Comparison of ENCODE assay signal across 29 mouse cellular contexts in the genomic region with DNA sequence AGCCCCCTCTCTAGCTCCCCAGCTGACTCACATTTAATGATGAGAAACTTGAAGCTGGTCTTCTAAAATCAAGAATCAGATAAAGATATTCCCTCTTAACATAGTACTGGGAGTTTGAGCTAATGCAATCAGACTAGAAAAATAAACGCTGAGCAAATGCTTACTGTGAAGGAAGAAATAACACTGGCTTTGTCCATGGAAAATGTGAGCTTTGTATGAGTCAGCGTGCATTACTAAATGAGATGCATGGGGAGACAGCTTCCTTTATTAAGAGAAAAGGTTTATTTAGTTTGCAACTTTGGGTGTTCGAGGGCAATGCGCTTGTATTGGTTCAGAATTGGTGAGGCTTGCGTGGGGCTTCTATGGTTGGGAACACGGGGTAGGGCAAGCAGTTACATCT. TPM values are rescaled to one million over a fixed set of nuclear protein-coding genes. Genes with fewer than 3 reads are reported as not detected.
A peak's percentile ranks its signal among the peaks of the same experiment; 100 is the strongest.
DNase-seq lines count a peak whose midpoint lies in the region; ATAC-seq and TF ChIP-seq lines count a peak whose summit lies in the region.
"Had no signal": no experiment of that assay in that cellular context is flagged by ENCODE, and none has a peak within 500 bp of the region (broad histone marks: within the 10 kb centered on the region; RNA-seq: fewer than 3 reads in every experiment).

No protein-coding gene starts in this region.

- H3K4me1 ChIP-seq in embryonic fibroblast, embryonic 13.5 days (ENCODE audit: control insufficient read depth, insufficient read depth, low read length) = peaks cover 14% of the 10 kb centered on the region
- H3K4me1 ChIP-seq in midbrain, embryonic 11.5 days (ENCODE audit: control insufficient read depth, insufficient read depth, low read length) = no peaks in the 10 kb centered on the region
- H3K4me1 ChIP-seq: forebrain, embryonic 12.5 days had no signal

- peak overlapping the region; percentile 25; the same call in 1 of the 2 replicates for H3K27ac ChIP-seq in embryonic fibroblast, embryonic 13.5 days (ENCODE audit: insufficient read depth, low read length)
- H3K27ac ChIP-seq in midbrain, embryonic 11.5 days (ENCODE audit: low read depth, low read length) = no peak overlapping the region
- H3K27ac ChIP-seq: embryonic facial prominence, embryonic 13.5 days; forebrain, embryonic 10.5 days; forebrain, embryonic 12.5 days had no signal

- 82% methylated on average over 6 of the region's 6 CpGs for WGBS in midbrain, embryonic 11.5 days

- DNase-seq in 3134 (ENCODE audit: extremely low read depth, insufficient read length, low spot score) (peak; percentile 12), 3T3-L1 (ENCODE audit: low read depth, low spot score) (peak; percentile 83), NIH3T3 (ENCODE audit: low read depth) (peak; percentile 84)
- DNase-seq in midbrain, embryonic 11.5 days (ENCODE audit: low spot score, missing footprints) = no peak
- DNase-seq in thymus, postnatal 0 days (ENCODE audit: low spot score) = no peak
- no peak for DNase-seq in left cerebral cortex, postnatal 10 days (ENCODE audit: extremely low spot score in 1 of 2, low spot score in 2 of 2)
- DNase-seq: adrenal gland, adult 2 months; adrenal gland, postnatal 10 days; adrenal gland, postnatal 25 days; B cell, adult 2 months; cerebellum, adult 11 months; cerebellum, adult 18-20 months; cerebellum, adult 8-10 months; cerebellum, adult 9-11 months; cerebellum, postnatal 14 days; cerebellum, postnatal 36 days; embryo, embryonic 11 days had no signal

- TF ChIP-seq POLR2A in embryonic fibroblast, embryonic 13.5 days (IDR thresholded peaks at IDR 0.05; ENCODE audit: low read depth, low read length) = no peak

- H3K27me3 ChIP-seq in midbrain, embryonic 11.5 days (ENCODE audit: control insufficient read depth, insufficient read depth, low read length) = no peaks in the 10 kb centered on the region
- H3K27me3 ChIP-seq: CH12.LX; embryonic facial prominence, embryonic 13.5 days; forebrain, embryonic 12.5 days had no signal

- ATAC-seq in midbrain, embryonic 11.5 days (ENCODE audit: low FRiP score) = no peak
- ATAC-seq: CD4-positive, CD25-positive, alpha-beta regulatory T cell, adult 4 months; forebrain, embryonic 14.5 days; forebrain, embryonic 16.5 days had no signal

- H3K9me3 ChIP-seq in midbrain, embryonic 11.5 days (ENCODE audit: control insufficient read depth, low read length) = no peaks in the 10 kb centered on the region
- H3K9me3 ChIP-seq: embryonic facial prominence, embryonic 13.5 days; forebrain, embryonic 10.5 days; forebrain, embryonic 12.5 days; G1E had no signal

- no peaks in the 10 kb centered on the region for H3K36me3 ChIP-seq in midbrain, embryonic 11.5 days (ENCODE audit: control insufficient read depth, insufficient read depth, low read length)
- H3K36me3 ChIP-seq: embryonic facial prominence, embryonic 13.5 days; forebrain, embryonic 10.5 days; forebrain, embryonic 12.5 days; G1E had no signal

- no peak for TF ChIP-seq CTCF in embryonic fibroblast, embryonic 13.5 days (IDR thresholded peaks at IDR 0.05; ENCODE audit: borderline replicate concordance, insufficient read depth, low read length)

- H3K4me3 ChIP-seq in embryonic fibroblast, embryonic 13.5 days (ENCODE audit: insufficient read depth, low read length) = no peak overlapping the region
- H3K4me3 ChIP-seq in midbrain, embryonic 11.5 days (ENCODE audit: low read depth, low read length) = no peak overlapping the region
- H3K4me3 ChIP-seq: embryonic facial prominence, embryonic 13.5 days; erythroblast, embryonic 14.5 days; forebrain, embryonic 10.5 days; forebrain, embryonic 12.5 days had no signal

- H3K4me2 ChIP-seq in midbrain, embryonic 11.5 days = no peak overlapping the region
- H3K4me2 ChIP-seq: embryonic facial prominence, embryonic 13.5 days; forebrain, embryonic 12.5 days had no signal

- intact Hi-C loops in left cerebral cortex, postnatal 10 days (cut with DNase I) = loop anchor here (10.0 kb wide), 1 partner anchor 111 kb away; the partner anchor contains the start of gene Clock

- no peak overlapping the region for H3K9ac ChIP-seq in midbrain, embryonic 11.5 days (ENCODE audit: low read length)
- H3K9ac ChIP-seq: embryonic facial prominence, embryonic 13.5 days; forebrain, embryonic 12.5 days had no signal

RNA-seq across cellular contexts. Expression of gene Nmu, which starts 52.7 kb away (rescaled TPM):
- not detected in 2 replicates for polyA plus RNA-seq in embryonic fibroblast, embryonic 13.5 days (2011; ENCODE audit: insufficient read length, low read depth, missing spikeins)
- 0.21 and 0.22 TPM in 2 replicates for polyA plus RNA-seq in midbrain, embryonic 11.5 days (2014; fragmentation: Nextera tagmentation; extraction: Ambion mirVana)
- polyA plus RNA-seq in thymus, postnatal 0 days (2015; fragmentation: Nextera tagmentation; extraction: Ambion mirVana) = 0.15 TPM in 1 of 2 replicates, not detected in the other
- total RNA-seq in left cerebral cortex, postnatal 10 days (2021) = not detected
- total RNA-seq: adrenal gland, postnatal 10 days; adrenal gland, postnatal 25 days; adrenal gland, postnatal 4 days; CH12.LX; common myeloid progenitor, adult 5-6 weeks; G1E had no signal
- polyA plus RNA-seq: adrenal gland, adult 2 months; CD4-positive, CD25-positive, alpha-beta regulatory T cell, adult 4 months; erythroblast, embryonic 14.5 days; forebrain, embryonic 12.5 days; forebrain, embryonic 14.5 days; forebrain, embryonic 16.5 days; G1E had no signal

Comparison
In these comparisons a context has a peak if more than half of its experiments do, and no peak if none do; other contexts are left out.
1. DNase-seq: peak in 3134 (single experiment), 3T3-L1 (single experiment) and NIH3T3 (single experiment); none in midbrain, embryonic 11.5 days (single experiment), thymus, postnatal 0 days (single experiment) and left cerebral cortex, postnatal 10 days (0 of 2).